Mouse (Mus musculus): ENCODE results near the gene Slc6a6.

Gene Slc6a6

GRCm38 (mm10) chr6:91670224-91670623 lies 13.6 kb upstream of the Slc6a6 start:
- DNase-seq (ENCODE audit: low spot score): no peak

- no peak for DNase-seq (ENCODE audit: low spot score)
These were observed 9.0 kb upstream of the Slc6a6 start for GRCm38 (mm10) chr6:91674757-91675350.

GRCm38 (mm10) chr6:91678506-91679094 lies 5.3 kb upstream of the Slc6a6 start:
- no peak for DNase-seq (ENCODE audit: low spot score)

DNA sequence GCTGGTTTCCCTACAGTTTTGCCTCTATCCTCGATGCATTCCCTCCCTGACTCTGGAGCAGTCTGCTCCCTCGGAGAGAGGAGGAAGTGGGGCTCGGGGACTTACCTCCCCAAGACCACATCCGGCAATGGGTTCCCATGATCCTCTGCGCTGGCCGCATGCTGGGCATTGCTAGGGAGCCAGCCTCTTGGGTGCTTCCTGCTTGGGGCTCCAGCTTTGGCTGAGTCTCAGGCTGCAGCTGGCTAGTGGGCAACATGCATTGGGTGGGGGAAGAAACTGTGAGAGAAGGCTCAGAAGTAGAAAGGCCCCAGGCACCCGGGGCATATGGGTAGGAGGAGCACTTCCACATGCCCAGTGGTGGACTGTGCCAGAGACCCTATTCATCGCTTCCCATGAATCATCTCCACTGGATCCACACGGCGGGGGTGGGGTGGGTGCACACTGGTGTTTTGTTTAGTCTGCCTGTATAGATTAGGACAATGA lies 4.7 kb upstream of the Slc6a6 start:
- no peak for DNase-seq (ENCODE audit: low spot score)

DNA sequence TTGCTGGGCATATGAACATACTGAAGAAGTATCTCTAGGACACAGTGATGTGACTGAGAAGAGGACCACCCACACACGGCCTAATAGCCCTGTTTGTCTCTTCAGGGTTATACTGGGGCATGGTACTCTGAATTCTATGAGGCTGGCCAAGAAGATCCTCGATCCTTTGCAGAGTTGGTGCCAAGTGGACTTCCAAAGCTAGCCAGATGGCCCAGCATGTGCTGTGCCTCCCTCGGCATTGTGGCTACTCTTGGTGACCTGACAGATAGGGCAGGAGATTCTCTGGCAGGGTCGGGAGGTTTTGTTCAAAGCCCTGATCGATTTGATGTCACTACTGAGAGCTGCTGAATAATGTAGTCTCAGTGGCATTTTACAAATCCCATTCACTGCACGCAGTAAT lies 4.1 kb upstream of the Slc6a6 start:
- no peak for DNase-seq (ENCODE audit: low spot score)

GRCm38 (mm10) chr6:91681841-91682240 lies 2.0 kb upstream of the Slc6a6 start:
- no peak for DNase-seq (ENCODE audit: low spot score)

DNA sequence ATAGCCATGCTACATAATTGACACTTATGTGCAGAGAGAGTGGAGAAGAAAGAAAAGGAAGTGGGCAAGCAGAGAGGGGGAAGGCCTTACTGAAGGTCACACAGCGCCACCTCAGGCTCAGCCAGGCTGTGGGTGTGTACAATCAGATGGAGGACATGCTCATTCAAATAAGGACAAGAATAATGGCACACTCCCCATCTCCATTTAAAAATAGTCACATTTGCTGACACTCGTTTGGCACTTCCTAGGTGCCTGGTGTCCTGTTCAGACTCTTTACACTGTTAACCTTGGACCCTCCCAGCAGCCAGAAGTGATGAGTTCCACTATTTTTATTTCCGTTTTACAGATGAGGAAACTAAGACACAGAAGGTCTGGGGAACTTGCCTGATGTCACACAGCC lies 732 bp upstream of the Slc6a6 start:
- peak; percentile 53 for DNase-seq (ENCODE audit: low spot score)

DNA sequence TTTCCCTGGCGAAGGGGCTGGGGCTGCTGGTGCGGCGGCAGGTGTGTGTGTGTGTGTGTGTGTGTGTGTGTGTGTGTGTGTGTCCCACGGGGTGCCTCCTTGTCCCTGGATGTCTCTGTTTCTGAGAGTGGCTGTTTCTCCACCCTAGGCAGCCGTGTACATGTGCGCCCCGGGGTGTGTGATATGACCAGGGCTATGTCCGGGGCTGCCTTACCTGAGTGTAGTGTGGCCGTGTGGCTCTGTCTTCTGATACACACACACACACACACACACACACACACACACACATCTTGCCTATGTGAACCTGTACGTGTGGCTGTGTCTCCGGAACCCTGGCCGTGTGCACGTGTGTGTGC lies 599 bp downstream of the Slc6a6 start:
- DNase-seq (ENCODE audit: low spot score): no peak

GRCm38 (mm10) chr6:91684831-91685532 lies 1.1 kb downstream of the Slc6a6 start:
- peak; percentile 63 for DNase-seq (ENCODE audit: low spot score)

DNA sequence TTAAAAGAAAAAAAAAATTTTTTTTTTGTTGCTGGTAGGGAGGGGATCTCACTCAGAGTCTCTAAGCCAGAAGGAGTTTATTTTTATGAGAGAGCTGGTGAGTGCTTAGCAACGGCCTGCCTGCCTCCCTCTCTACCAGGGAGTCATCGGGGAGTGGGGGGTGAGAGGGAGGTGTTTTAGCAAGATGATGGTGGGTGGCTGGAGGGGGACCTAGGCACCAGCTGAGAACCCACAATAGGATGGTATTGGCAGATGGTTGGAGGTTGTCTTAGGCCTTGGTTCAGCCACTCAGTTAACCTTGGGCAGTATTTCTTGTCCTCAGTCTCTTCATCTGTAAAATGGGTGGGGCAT lies 1.7 kb downstream of the Slc6a6 start:
- DNase-seq (ENCODE audit: low spot score): no peak

GRCm38 (mm10) chr6:91685896-91686295 lies 2.0 kb downstream of the Slc6a6 start:
- no peak for DNase-seq (ENCODE audit: low spot score)

GRCm38 (mm10) chr6:91686597-91686996 lies 2.7 kb downstream of the Slc6a6 start:
- DNase-seq (ENCODE audit: low spot score): peak; percentile 41

DNA sequence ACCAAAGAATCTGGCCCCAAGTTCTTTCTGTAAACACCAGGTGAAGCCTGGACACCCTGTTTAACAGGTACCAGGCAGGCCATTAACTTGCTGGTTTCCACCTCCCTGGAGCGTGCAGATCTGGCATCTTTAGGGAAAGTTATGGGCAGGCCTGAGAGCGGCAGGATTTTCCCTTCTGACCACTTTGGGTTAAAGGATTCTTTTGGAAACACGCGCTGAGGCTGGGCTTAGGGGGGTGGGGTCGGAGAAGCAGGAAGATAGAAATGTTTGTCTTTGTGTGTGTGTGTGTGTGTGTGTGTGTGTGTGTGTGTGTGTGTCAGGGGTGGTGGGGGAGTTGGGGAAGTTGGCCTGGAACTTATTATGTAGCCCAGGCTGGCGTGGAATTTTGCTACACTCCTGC lies 4.2 kb downstream of the Slc6a6 start:
- no peak for DNase-seq (ENCODE audit: low spot score)

DNA sequence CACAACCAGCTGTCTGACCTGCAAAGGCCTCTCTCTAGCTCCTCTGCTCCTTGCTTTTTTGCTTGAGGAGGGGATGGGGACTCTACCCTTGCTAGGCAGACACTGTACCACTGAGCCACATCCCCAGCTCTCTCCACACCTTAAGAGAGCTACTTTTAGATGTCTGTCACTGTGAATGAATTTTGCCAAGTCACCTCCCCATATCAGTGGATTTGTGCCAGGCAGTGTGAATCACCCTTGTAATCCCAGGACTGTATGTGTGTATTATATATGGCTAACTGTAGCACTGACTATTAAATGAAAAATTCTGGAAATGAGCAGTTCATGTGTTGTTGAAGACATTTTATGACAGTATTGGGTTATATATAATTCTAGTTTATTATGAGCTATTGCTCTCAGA lies 5.4 kb downstream of the Slc6a6 start:
- peak; percentile 36 for DNase-seq (ENCODE audit: low spot score)

DNA sequence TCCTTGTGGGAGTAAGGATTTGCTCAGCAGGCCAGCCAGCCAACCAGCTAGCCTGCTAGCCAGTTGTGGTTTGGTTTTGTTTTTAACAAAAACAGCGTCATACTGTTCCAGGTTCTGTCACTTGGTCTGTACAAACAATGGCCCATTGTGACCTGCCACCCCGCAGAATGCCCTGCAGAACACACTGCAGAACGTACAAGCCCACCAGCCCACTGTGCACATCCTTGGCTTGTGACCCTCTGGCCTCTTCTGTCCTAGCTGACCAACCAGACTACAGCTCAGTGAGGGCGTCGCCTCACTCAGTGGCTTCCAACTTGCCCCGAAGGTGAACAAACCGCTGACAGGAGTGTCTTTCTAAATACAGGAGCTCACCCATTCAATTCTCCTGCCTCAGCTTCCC lies 6.4 kb downstream of the Slc6a6 start:
- no peak for DNase-seq (ENCODE audit: low spot score)

GRCm38 (mm10) chr6:91690646-91691045 lies 6.8 kb downstream of the Slc6a6 start:
- no peak for DNase-seq (ENCODE audit: low spot score)

DNA sequence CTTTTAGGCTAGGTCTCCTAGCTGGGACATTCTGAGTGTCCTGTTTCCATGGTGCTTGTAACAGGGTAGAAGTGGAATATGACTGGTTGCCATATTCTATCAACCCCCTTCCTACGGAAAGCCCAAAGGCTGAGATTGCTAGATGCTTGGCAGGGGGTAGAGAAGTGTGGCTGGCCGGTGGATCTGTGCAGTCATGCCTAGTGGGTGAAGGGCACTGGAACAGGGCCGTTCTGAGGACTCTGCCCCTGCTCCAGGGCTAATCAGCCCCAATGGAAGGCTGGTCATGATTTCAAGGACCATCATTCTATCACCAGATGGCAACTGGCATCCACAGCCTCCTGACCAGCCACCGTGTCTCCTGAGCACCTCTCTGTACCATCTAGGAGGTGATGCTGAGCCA lies 7.7 kb downstream of the Slc6a6 start:
- no peak for DNase-seq (ENCODE audit: low spot score)

GRCm38 (mm10) chr6:91693301-91693886 lies 9.5 kb downstream of the Slc6a6 start:
- DNase-seq (ENCODE audit: low spot score): no peak

- DNase-seq (ENCODE audit: low spot score): no peak
These were observed 10.8 kb downstream of the Slc6a6 start for GRCm38 (mm10) chr6:91694610-91695009.

- no peak for DNase-seq (ENCODE audit: low spot score)
These were observed 15.0 kb downstream of the Slc6a6 start for GRCm38 (mm10) chr6:91698831-91699230.

DNA sequence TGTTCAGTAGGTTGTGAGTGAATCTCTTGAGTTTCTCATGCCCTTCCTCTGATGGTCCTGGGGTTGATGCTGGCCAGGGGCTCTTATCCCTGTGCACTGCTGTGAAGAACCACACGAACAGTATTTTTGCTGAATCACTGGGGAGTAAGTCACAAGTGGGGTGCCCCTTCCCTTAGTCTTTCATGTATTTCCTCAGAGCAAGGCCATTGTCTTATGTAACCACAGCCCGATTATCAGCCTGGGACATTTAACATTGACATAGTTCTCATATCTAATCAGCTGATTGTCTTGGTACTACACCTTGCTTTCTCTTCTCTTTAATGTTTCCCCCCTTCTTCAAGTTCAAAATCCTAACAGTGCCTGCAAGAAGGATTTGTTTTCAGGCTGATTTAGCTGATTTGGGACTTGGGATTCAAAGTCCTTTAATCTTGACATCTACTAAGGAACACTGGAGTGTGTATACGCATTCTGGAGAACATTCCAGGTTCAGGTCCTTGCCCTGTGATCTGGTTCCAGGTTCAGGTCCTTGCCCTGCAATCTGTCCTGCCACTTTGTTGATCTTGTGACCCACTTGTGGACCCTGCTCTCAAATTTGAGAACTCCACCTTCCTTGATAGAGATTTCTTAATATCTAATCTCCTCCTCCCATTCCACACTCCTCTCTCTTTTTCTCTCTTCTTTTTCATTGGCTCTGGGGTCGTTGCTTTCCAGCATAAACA lies 15.8 kb downstream of the Slc6a6 start:
- no peak for DNase-seq (ENCODE audit: low spot score)

DNA sequence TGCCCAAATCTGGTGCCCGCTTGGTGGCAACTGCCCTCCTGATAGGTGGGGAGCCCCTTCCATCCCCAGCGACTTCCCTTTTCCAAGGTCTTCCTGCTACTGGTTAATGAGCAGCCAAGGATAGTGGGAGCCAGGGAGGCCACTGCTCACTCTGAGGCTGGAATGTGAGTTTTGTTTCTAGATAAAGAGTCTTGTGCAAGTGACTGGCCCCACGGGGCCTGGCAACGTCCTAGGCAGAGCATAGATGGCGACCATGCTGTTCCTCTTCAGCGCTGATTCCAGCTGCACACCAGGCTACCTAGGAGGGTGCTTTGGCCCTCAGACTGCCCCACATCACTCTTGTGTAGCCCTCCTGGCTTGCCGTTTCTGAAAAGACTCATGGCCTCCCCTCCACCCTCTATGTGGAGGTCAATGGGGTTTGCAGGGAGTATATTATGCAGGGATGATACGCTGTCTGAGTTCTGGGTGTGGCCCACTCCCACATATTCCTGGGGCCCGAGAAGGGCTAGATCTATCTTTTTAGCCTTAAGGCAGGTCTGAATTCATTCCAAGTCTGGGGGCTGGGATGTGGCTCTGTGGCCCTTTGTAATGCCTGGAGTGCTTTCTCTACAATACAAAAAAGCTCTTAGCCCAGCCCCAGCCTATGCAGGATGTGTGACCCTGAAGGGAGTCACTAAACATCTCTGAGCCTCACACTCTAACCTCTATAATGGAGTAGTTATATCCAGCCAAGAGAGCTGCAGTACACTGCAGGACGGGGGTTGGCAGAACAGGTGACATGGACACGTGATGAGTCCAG lies 17.2 kb downstream of the Slc6a6 start:
- no peak for DNase-seq (ENCODE audit: low spot score)
